Mouse (Mus musculus) ES-Bruce4 (cell line): ENCODE results near the gene Ankrd23. TPM values are rescaled to one million over a fixed set of nuclear protein-coding genes. Genes with fewer than 3 reads are reported as not detected.

ENCODE experiments used
- H3K27ac ChIP-seq: 2 replicates; pipeline ENCODE4 v1.5.1; 2012; ENCODE audit warnings: low read length, inconsistent platforms; ENCODE audit not compliant: insufficient read depth
- H3K27me3 ChIP-seq: 2 replicates; pipeline ENCODE4 v1.6.1; 2012; ENCODE audit warnings: mild to moderate bottlenecking, low read length, inconsistent platforms; ENCODE audit not compliant: control insufficient read depth, poor library complexity, insufficient read depth, severe bottlenecking
- H3K36me3 ChIP-seq: 2 replicates; pipeline ENCODE4 v1.6.1; 2012; ENCODE audit warnings: inconsistent platforms, mild to moderate bottlenecking, low read length, moderate library complexity; ENCODE audit not compliant: control insufficient read depth, poor library complexity, insufficient read depth, severe bottlenecking
- H3K4me1 ChIP-seq: one replicate; pipeline ENCODE4 v1.8.1; 2011; ENCODE audit warnings: low read length; ENCODE audit not compliant: control insufficient read depth, insufficient read depth
- H3K4me3 ChIP-seq: 2 replicates; pipeline ENCODE4 v1.5.1; 2011; ENCODE audit warnings: low read depth, mild to moderate bottlenecking, low read length
- H3K9ac ChIP-seq: 2 replicates; pipeline ENCODE4 v1.6.1; 2012; ENCODE audit warnings: low read depth, mild to moderate bottlenecking, inconsistent platforms; ENCODE audit not compliant: poor library complexity, severe bottlenecking
- H3K9me3 ChIP-seq: replicated peaks from 2 replicates; pipeline ENCODE4 v1.6.1; 2012; ENCODE audit warnings: mild to moderate bottlenecking, low read length, inconsistent platforms; ENCODE audit not compliant: control insufficient read depth, poor library complexity, insufficient read depth, severe bottlenecking
- CTCF ChIP-seq: IDR thresholded peaks from one replicate; pipeline ENCODE4 v1.8.1; 2011; ENCODE audit warnings: low read depth, low read length
- EP300 ChIP-seq: IDR thresholded peaks from 2 replicates; pipeline ENCODE4 v1.6.1; 2011; ENCODE audit warnings: low read depth, low read length; ENCODE audit not compliant: insufficient read depth
- POLR2A ChIP-seq: IDR thresholded peaks from one replicate; pipeline ENCODE4 v1.8.1; 2011; ENCODE audit warnings: low read length; ENCODE audit not compliant: insufficient read depth
- polyA plus RNA-seq: library from polyadenylated mRNA; stranded (reverse); fragments of >200 nt; gene quantifications from 2 replicates; pipeline ENCODE4 v1.2.4, GENCODE M21; 2011; ENCODE audit warnings: low read depth; ENCODE audit not compliant: missing spikeins, insufficient read depth, insufficient read length

The Ankrd23 gene
- polyA plus RNA-seq, 1 experiment: 6.8 TPM

DNA sequence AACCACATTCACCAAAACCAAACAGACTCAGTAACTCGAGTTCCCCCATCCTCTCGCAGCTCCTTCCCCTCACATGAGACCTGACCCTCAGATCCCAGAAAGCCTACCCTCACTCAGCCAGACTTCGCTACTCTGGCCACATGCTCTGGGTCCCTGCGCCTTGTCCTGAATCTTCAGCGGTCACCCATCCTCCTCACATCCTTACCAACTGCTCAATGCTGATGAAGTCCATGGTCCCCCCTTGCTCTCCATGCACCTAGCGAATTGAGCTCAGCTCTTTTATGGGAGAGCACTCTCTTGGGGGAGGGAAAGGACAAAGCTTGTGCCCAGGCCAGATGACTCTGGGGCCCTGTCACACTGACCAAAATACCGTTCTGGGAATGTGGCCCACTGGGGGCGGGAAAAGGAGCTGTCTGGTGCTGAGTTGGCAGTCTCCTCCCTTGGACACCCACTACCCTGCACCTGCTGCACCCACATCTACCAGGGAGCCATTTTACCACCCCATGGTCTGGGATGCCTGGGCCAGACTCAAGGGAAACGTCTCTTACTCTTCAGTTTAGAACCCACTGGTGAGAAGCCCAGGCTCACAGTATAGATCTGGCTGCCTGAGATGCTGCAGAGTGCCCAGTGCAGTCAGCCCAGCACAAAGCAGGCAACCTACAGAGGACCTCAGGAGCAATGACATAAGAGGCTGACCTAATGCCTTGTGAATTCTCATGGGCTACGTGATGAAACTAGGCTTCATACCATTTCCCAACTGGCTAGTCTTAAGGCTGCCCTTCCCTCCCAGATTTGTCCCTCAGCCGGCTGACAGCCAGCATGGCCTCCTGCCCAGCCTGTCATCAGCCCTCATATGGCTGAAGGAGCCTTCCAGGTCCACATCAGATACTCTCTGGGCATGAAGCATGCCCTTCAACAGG is 946 bp downstream of the Ankrd23 start:
- H3K27me3 ChIP-seq: no peaks in the 10 kb centered on the region
- H3K4me3 ChIP-seq: no peak overlapping the region
- H3K9ac ChIP-seq: no peak overlapping the region
- TF ChIP-seq POLR2A: no peak
- no peak overlapping the region for H3K27ac ChIP-seq
- no peaks in the 10 kb centered on the region for H3K4me1 ChIP-seq
- H3K9me3 ChIP-seq: no peaks in the 10 kb centered on the region
- H3K36me3 ChIP-seq: no peaks in the 10 kb centered on the region

DNA sequence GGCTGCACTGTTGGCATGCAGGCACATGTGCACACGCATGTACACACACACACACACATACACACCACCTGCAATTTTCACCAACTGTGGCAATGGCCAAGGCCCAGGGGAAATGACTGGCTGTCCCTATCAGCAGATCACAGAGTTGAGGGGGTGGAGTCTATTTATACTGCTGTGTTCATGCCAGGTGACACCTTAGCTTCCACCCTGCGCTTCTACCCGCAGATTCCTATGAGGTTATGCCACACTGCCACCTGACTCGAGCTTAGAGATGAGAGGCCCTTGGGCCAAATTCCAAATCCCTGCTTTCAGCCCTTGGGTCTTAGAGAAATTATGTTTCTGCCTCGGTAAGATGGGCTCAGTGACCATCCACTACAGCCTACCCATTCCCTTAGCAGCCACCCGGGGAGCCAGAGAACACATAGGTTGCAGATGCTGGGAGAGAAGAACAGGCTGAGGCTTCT is 2.1 kb downstream of the Ankrd23 start:
- no peaks in the 10 kb centered on the region for H3K4me1 ChIP-seq
- H3K9ac ChIP-seq: no peak overlapping the region
- TF ChIP-seq CTCF: no peak
- TF ChIP-seq POLR2A: no peak
- no peak for TF ChIP-seq EP300
- no peak overlapping the region for H3K4me3 ChIP-seq
- no peaks in the 10 kb centered on the region for H3K9me3 ChIP-seq
- no peaks in the 10 kb centered on the region for H3K27me3 ChIP-seq
- no peaks in the 10 kb centered on the region for H3K36me3 ChIP-seq
- H3K27ac ChIP-seq: no peak overlapping the region

DNA sequence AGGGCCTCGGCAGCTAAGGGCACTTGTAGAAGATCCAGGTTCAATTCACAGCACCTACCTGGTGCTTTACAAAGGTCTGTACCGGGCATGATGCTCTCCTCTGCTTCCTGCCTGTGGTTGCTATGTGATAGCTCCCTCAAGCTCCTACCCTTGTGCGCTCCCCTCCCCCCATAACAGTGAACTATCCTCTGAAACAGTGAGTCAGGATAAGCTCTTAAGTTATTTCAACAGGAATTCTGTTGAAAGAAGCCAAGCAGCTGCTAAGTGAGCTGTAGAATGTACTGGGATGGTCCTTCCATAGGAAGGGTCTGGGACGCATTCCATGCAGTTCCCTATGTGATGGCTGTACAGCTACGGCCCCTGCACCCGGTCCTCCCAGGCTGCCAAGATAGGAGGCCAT is 3.1 kb downstream of the Ankrd23 start:
- Histone ChIP-seq H3K4me1 (no peaks in the 10 kb centered on the region), H3K27ac (no peak overlapping the region), H3K9ac (no peak overlapping the region), H3K9me3 (no peaks in the 10 kb centered on the region), H3K36me3 (no peaks in the 10 kb centered on the region), H3K27me3 (no peaks in the 10 kb centered on the region), H3K4me3 (no peak overlapping the region)
- TF ChIP-seq CTCF (no peak), POLR2A (no peak), EP300 (no peak)

DNA sequence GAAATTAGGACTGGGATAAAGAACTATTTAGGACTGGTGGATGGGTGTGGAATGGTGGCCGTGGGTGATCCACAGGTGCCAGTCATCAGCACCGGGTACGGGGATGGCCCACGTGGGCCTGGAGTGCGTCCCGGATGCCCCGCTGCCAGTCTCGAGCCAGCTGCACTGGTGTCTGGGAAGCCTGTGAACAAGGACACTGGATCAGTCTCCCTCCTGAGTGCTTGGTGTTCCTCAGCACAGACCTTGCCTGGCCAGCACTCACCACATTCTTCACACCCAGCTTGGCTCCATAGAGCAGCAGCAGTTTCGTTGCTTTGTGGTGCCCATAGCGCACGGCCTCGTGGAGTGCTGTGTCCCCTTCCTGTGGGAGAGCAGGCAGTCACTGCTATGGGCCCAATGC is 5.2 kb downstream of the Ankrd23 start:
- no peak for TF ChIP-seq POLR2A
- no peak for TF ChIP-seq CTCF
- no peak for TF ChIP-seq EP300
- Histone ChIP-seq H3K9me3 (no peaks in the 10 kb centered on the region), H3K36me3 (no peaks in the 10 kb centered on the region), H3K9ac (no peak overlapping the region), H3K4me1 (no peaks in the 10 kb centered on the region), H3K27ac (no peak overlapping the region), H3K4me3 (peak overlapping the region; percentile 12), H3K27me3 (no peaks in the 10 kb centered on the region)

DNA sequence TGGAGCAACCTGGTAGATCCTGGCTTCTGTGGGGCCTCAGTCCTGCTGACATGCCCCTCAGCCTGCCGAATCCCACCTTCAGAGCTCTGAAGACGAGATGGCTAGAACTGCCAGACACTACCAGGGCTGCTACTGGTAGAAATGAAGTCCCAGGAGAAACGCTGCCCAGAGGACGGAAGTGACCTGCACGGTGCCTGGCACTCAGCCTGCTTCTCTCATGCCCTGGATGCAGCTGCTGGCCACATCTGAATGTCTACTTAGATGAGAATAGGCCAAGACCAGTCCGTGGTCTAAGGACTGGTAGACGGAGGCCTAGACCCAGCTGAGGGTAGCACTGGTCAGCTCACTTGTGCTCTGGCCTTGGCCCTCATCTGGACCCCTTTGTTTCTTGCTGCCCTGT is 5.7 kb downstream of the Ankrd23 start:
- Histone ChIP-seq H3K9me3 (no peaks in the 10 kb centered on the region), H3K27me3 (no peaks in the 10 kb centered on the region), H3K27ac (no peak overlapping the region), H3K9ac (no peak overlapping the region), H3K4me1 (no peaks in the 10 kb centered on the region), H3K4me3 (no peak overlapping the region), H3K36me3 (no peaks in the 10 kb centered on the region)
- TF ChIP-seq EP300: no peak
- no peak for TF ChIP-seq CTCF
- TF ChIP-seq POLR2A: no peak

DNA sequence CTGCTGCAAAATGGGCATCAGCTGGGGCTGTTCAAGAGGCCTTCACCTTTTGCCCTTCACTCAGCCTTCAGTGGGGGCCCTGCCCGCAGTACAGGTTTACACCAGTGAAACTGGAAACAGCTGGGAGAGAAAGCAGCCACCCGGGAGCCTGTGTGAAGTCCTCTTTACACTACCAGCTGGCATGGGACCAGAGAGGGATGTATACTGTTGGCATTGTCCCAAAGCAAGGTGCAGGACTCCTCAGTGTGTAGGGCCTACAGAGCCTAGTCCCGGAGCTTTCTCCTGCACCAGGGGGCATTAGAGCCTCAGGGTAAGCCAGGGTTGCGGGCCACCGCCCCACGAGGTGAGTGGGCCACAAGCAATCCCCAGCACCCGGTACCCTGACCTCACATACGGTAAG is 6.2 kb downstream of the Ankrd23 start:
- no peak overlapping the region for H3K27ac ChIP-seq
- H3K4me1 ChIP-seq: no peaks in the 10 kb centered on the region
- H3K9ac ChIP-seq: no peak overlapping the region
- no peaks in the 10 kb centered on the region for H3K36me3 ChIP-seq
- no peaks in the 10 kb centered on the region for H3K9me3 ChIP-seq
- no peaks in the 10 kb centered on the region for H3K27me3 ChIP-seq
- H3K4me3 ChIP-seq: no peak overlapping the region
- TF ChIP-seq EP300: no peak
- TF ChIP-seq POLR2A: no peak
